Mouse (Mus musculus) CH12.LX (cell line): ENCODE measurements around the gene Rasgrp2. TPM values are rescaled to one million over a fixed set of nuclear protein-coding genes. Genes with fewer than 3 reads are reported as not detected.

Source experiments
- DNase-seq: peaks from one replicate; pipeline ENCODE4 v3.0.0-alpha.2; 2013; ENCODE audit errors: extremely low read depth
- H3K27ac ChIP-seq: 2 replicates; pipeline ENCODE4 v1.5.1; 2012; ENCODE audit warnings: low read depth, mild to moderate bottlenecking, control low read depth, moderate library complexity; ENCODE audit not compliant: insufficient read depth
- H3K27me3 ChIP-seq: replicated peaks from 2 replicates; pipeline ENCODE3; 2012; ENCODE audit warnings: inconsistent platforms
- H3K36me3 ChIP-seq, 2 experiments: replicated peaks in 1 of 2; 2 replicates each; pipeline versions ENCODE3 to v1.6.1; 2012; ENCODE audit warnings: inconsistent platforms in 1 of 2, low read length in 1 of 2, mild to moderate bottlenecking in 1 of 2, mixed read lengths in 1 of 2, moderate library complexity in 1 of 2; ENCODE audit not compliant: control insufficient read depth in 1 of 2, insufficient read depth in 1 of 2
- H3K4me1 ChIP-seq, 2 experiments: 2 replicates each; pipeline ENCODE4 v1.6.1; 2012; ENCODE audit warnings: inconsistent platforms in 1 of 2, moderate library complexity in 1 of 2; ENCODE audit not compliant: insufficient read depth in 2 of 2, control insufficient read depth in 1 of 2
- H3K4me2 ChIP-seq: 2 replicates; pipeline ENCODE4 v1.6.1; 2012; ENCODE audit warnings: low read depth, mild to moderate bottlenecking, control low read depth; ENCODE audit not compliant: poor library complexity, insufficient read depth, severe bottlenecking
- H3K4me3 ChIP-seq, 3 experiments: fragments of 150-350 bp in 1 of 3; sonication (generic) in 1 of 3; replicated peaks in 1 of 3; 2 replicates each; pipeline versions ENCODE3 to v1.5.1; 2011 to 2012; ENCODE audit warnings: low read depth in 2 of 3, low read length in 2 of 3, mild to moderate bottlenecking in 2 of 3, moderate library complexity in 2 of 3, control low read depth in 1 of 3, improper control_type of control experiment in 1 of 3, inconsistent platforms in 1 of 3, mixed read lengths in 1 of 3; ENCODE audit not compliant: poor library complexity in 1 of 3
- H3K79me2 ChIP-seq: replicated peaks from 2 replicates; pipeline ENCODE4 v1.6.1; 2012; ENCODE audit warnings: mild to moderate bottlenecking, moderate library complexity; ENCODE audit not compliant: control insufficient read depth, poor library complexity, insufficient read depth, severe bottlenecking; ENCODE audit errors: extremely low read depth
- H3K9ac ChIP-seq: 2 replicates; pipeline ENCODE4 v1.6.1; 2012; ENCODE audit warnings: low read depth, mild to moderate bottlenecking, control low read depth, moderate library complexity; ENCODE audit not compliant: insufficient read depth
- H3K9me3 ChIP-seq: replicated peaks from 2 replicates; pipeline ENCODE3; 2012; ENCODE audit warnings: low read length, inconsistent platforms, mixed read lengths
- CHD1 ChIP-seq: IDR thresholded peaks from 2 replicates; pipeline ENCODE4 v1.6.1; 2012; ENCODE audit warnings: low read depth, low read length, improper control_type of control experiment, inconsistent platforms
- CTCF ChIP-seq, 2 experiments: IDR thresholded peaks in 1 of 2; conservative IDR thresholded peaks in 1 of 2; 2 replicates each; pipeline ENCODE4 v1.5.1; 2011 to 2012; ENCODE audit warnings: low read depth in 2 of 2, low read length in 2 of 2, improper control_type of control experiment in 1 of 2, inconsistent platforms in 1 of 2, mild to moderate bottlenecking in 1 of 2, moderate library complexity in 1 of 2
- ELF1 ChIP-seq: IDR thresholded peaks from 2 replicates; pipeline ENCODE4 v1.6.1; 2014; ENCODE audit warnings: low read depth, mild to moderate bottlenecking, inconsistent platforms, low read length, improper control_type of control experiment
- EP300 ChIP-seq: IDR thresholded peaks from 2 replicates; pipeline ENCODE4 v1.6.1; 2011; ENCODE audit warnings: low read length, improper control_type of control experiment
- ETS1 ChIP-seq: conservative IDR thresholded peaks from 2 replicates; pipeline ENCODE4 v1.6.1; 2012; ENCODE audit warnings: low read depth, mild to moderate bottlenecking, inconsistent platforms, low read length, improper control_type of control experiment, moderate library complexity
- GABPA ChIP-seq: IDR thresholded peaks from 2 replicates; pipeline ENCODE4 v1.6.1; 2012; ENCODE audit warnings: low read depth, low read length, improper control_type of control experiment, inconsistent platforms; ENCODE audit not compliant: insufficient replicate concordance
- HCFC1 ChIP-seq: IDR thresholded peaks from 2 replicates; pipeline ENCODE4 v1.6.1; 2012; ENCODE audit warnings: low read depth, mild to moderate bottlenecking, inconsistent platforms, low read length, improper control_type of control experiment
- MAFK ChIP-seq: IDR thresholded peaks from 2 replicates; pipeline ENCODE4 v1.6.1; 2011; ENCODE audit warnings: low read length, improper control_type of control experiment; ENCODE audit not compliant: insufficient replicate concordance
- MAZ ChIP-seq: IDR thresholded peaks from 2 replicates; pipeline ENCODE4 v1.6.1; 2012; ENCODE audit warnings: low read depth, mild to moderate bottlenecking, inconsistent platforms, low read length, improper control_type of control experiment, moderate library complexity
- MYC ChIP-seq: IDR thresholded peaks from 2 replicates; pipeline ENCODE4 v1.6.1; 2011; ENCODE audit warnings: low read depth, mild to moderate bottlenecking, improper control_type of control experiment, low read length
- POLR2A ChIP-seq: IDR thresholded peaks from 2 replicates; pipeline ENCODE4 v1.6.1; 2011; ENCODE audit warnings: low read depth, mild to moderate bottlenecking, improper control_type of control experiment, low read length
- POLR2AphosphoS2 ChIP-seq: IDR thresholded peaks from 2 replicates; pipeline ENCODE4 v1.6.1; 2011; ENCODE audit warnings: low read depth, low read length, improper control_type of control experiment
- RAD21 ChIP-seq: IDR thresholded peaks from 2 replicates; pipeline ENCODE4 v1.6.1; 2011; ENCODE audit warnings: low read depth, mild to moderate bottlenecking, low read length, improper control_type of control experiment, moderate library complexity
- SIN3A ChIP-seq: IDR thresholded peaks from 2 replicates; pipeline ENCODE4 v1.6.1; 2012; ENCODE audit warnings: low read length, improper control_type of control experiment, inconsistent platforms
- TBP ChIP-seq: conservative IDR thresholded peaks from 2 replicates; pipeline ENCODE4 v1.6.1; 2011; ENCODE audit warnings: low read depth, low read length, improper control_type of control experiment
- TCF12 ChIP-seq: IDR thresholded peaks from 2 replicates; pipeline ENCODE4 v1.6.1; 2014; ENCODE audit warnings: low read depth, mild to moderate bottlenecking, inconsistent platforms, low read length, improper control_type of control experiment
- UBTF ChIP-seq: IDR thresholded peaks from 2 replicates; pipeline ENCODE4 v1.6.1; 2012; ENCODE audit warnings: low read depth, mild to moderate bottlenecking, inconsistent platforms, low read length, improper control_type of control experiment, moderate library complexity
- ZC3H11A ChIP-seq: IDR thresholded peaks from 2 replicates; pipeline ENCODE4 v1.6.1; 2012; ENCODE audit warnings: low read depth, mild to moderate bottlenecking, inconsistent platforms, low read length, improper control_type of control experiment
- ZMIZ1 ChIP-seq: IDR thresholded peaks from 2 replicates; pipeline ENCODE4 v1.6.1; 2012; ENCODE audit warnings: low read depth, mild to moderate bottlenecking, inconsistent platforms, low read length, improper control_type of control experiment
- dilution Hi-C: fragments of 300-500 bp; cut with MboI; formaldehyde crosslinking; loops from 2 replicates; pipeline ENCODE4 v1.14.3; 2020; ENCODE audit warnings: low sequenced_read_pairs; ENCODE audit not compliant: extremely low pct_unique_long_range_greater_than_20kb, extremely low pct_ligation_motif_present
- in situ Hi-C: fragments of 300-500 bp; cut with MboI; formaldehyde crosslinking; loops from 3 replicates; pipeline ENCODE4 v1.14.3; 2019; ENCODE audit warnings: low sequenced_read_pairs, low pct_ligation_motif_present, low pct_unique_long_range_greater_than_20kb, mixed read lengths
- polyA plus RNA-seq: library from polyadenylated mRNA; unstranded; fragments of >175 nt; gene quantifications from 2 replicates; pipeline ENCODE4 v1.2.1, GENCODE M21; 2012; ENCODE audit warnings: low read depth; ENCODE audit not compliant: insufficient read length
- total RNA-seq, 2 experiments: library from RNA; depleted of rRNA; stranded (reverse); fragments of 300-350 nt in 1 of 2; fragments of >200 nt in 1 of 2; gene quantifications; 2 replicates each; pipeline ENCODE4 v1.2.3; 2012 to 2014

Rasgrp2 gene
- total and polyA plus RNA-seq, 3 experiments = 9.3 to 26.0 (median 16.9) TPM

DNA sequence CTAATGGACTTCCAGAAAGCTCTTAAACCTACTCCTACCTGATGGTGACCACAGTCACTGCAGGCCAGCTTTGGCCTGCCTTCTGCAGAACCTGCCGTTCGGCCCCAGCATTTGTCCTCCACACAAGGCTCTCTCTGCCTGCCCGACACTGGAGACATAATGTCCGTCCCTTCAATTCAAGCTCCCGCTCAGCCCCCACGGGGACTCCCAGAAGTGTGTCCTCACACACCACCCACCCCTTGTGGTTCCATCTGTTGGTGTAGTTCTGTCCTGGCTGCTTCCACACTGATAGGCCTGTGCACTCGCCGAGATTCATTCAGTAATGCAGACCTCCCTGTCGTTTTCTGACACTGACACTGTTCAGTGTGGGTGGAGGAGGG is 22.1 kb downstream of the Rasgrp2 start:
- no peaks in the 10 kb centered on the region for H3K79me2 ChIP-seq
- H3K9me3 ChIP-seq = no peaks in the 10 kb centered on the region
- H3K27ac ChIP-seq = no peak overlapping the region
- DNase-seq = no peak
- H3K27me3 ChIP-seq = peaks cover 64% of the 10 kb centered on the region
- no peak overlapping the region for H3K9ac ChIP-seq
- H3K36me3 ChIP-seq = no peaks in the 10 kb centered on the region
- TF ChIP-seq ZMIZ1 (no peak), ZC3H11A (no peak), TCF12 (no peak), MYC (no peak), EP300 (no peak), ELF1 (no peak), RAD21 (no peak), MAZ (no peak), CTCF (conservative IDR thresholded peaks at IDR 0.05 in 1 of 2, IDR thresholded peaks at IDR 0.05 in 1 of 2; ENCODE audit: low read depth in 2 of 2, low read length in 2 of 2) (no peak), MAFK (no peak), HCFC1 (no peak), POLR2AphosphoS2 (no peak)
- no peak overlapping the region for H3K4me3 ChIP-seq
- H3K4me2 ChIP-seq = no peak overlapping the region
- in situ Hi-C loops (no loop called here), dilution Hi-C loops (no loop called here)
- peaks cover 4 to 29% of the 10 kb centered on the region in 2 experiments; a peak in 3 of 4 replicates for H3K4me1 ChIP-seq

DNA sequence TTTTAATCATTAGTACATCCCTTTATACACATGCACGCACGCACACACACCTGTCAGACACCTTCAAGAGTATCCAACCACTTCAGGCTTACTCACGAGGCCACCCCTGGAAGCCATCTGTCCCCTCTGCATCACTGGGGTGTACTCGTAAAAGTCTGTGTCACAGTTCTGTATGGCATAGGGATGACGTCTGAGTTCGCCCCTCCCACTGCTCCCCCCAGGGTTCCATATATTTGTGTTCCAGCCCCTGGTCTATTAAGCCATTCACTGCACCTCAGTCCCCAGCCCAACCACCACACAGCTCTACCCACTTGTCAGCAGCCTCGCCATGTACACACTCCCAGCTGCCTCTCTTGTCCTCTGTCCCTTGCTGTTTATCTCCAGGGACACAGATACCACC is 22.9 kb downstream of the Rasgrp2 start:
- no peak overlapping the region for H3K4me3 ChIP-seq
- no peak for TF ChIP-seq RAD21
- no peak for TF ChIP-seq SIN3A
- no peak for TF ChIP-seq ETS1
- TF ChIP-seq POLR2AphosphoS2 = no peak
- no peak for TF ChIP-seq TBP
- no peak for TF ChIP-seq HCFC1
- no peak for TF ChIP-seq CHD1
- TF ChIP-seq UBTF = no peak
- no peak for TF ChIP-seq MYC
- no peak for TF ChIP-seq ELF1
- TF ChIP-seq GABPA = no peak
- no peak for TF ChIP-seq POLR2A
- no peaks in the 10 kb centered on the region for H3K9me3 ChIP-seq
- peaks cover 64% of the 10 kb centered on the region for H3K27me3 ChIP-seq
- no peak for DNase-seq
- in situ Hi-C loops (no loop called here), dilution Hi-C loops (no loop called here)
- H3K9ac ChIP-seq = no peak overlapping the region
- no peaks in the 10 kb centered on the region for H3K36me3 ChIP-seq
- H3K4me2 ChIP-seq = no peak overlapping the region
- H3K79me2 ChIP-seq = no peaks in the 10 kb centered on the region
- peaks cover 4 to 23% of the 10 kb centered on the region in 2 experiments; a peak in 3 of 4 replicates for H3K4me1 ChIP-seq
- no peak overlapping the region for H3K27ac ChIP-seq
